Mouse (Mus musculus) liver, postnatal 0 days (tissue): ENCODE results near the gene Pafah1b3. TPM values are rescaled to one million over a fixed set of nuclear protein-coding genes. Genes with fewer than 3 reads are reported as not detected.
A peak's percentile ranks its signal among the peaks of the same experiment; 100 is the strongest.

Source experiments
- ATAC-seq: fragments of 200-750 bp; cut with Nextera tagmentation; 2 replicates; pipeline ENCODE4 v1.8.0; 2017; ENCODE audit warnings: mild to moderate bottlenecking, moderate library complexity
- DNase-seq: peaks from one replicate; pipeline ENCODE4 v3.0.0-alpha.2; 2016
- H3K27ac ChIP-seq: fragments of 300-500 bp; sonication (generic); 2 replicates; pipeline ENCODE4 v1.5.1; 2014; ENCODE audit warnings: antibody characterized with exemption, moderate library complexity, mild to moderate bottlenecking, low read depth
- H3K27me3 ChIP-seq: fragments of 300-500 bp; sonication (generic); 2 replicates; pipeline ENCODE4 v1.6.1; 2014; ENCODE audit warnings: low read length, control low read depth, mixed read lengths; ENCODE audit not compliant: insufficient read depth
- H3K36me3 ChIP-seq: fragments of 300-500 bp; sonication (generic); replicated peaks from 2 replicates; pipeline ENCODE4 v1.6.1; 2014; ENCODE audit warnings: mild to moderate bottlenecking, control low read depth, low read length, moderate library complexity, mixed read lengths; ENCODE audit not compliant: insufficient read depth
- H3K4me1 ChIP-seq: fragments of 300-500 bp; sonication (generic); 2 replicates; pipeline ENCODE4 v1.6.1; 2014; ENCODE audit warnings: antibody characterized with exemption, mild to moderate bottlenecking, control low read depth; ENCODE audit not compliant: insufficient read depth
- H3K4me2 ChIP-seq: fragments of 300-500 bp; sonication (generic); 2 replicates; pipeline ENCODE4 v1.6.1; 2014; ENCODE audit warnings: low read depth, mild to moderate bottlenecking, low read length, moderate library complexity, mixed read lengths
- H3K4me3 ChIP-seq: fragments of 300-500 bp; sonication (generic); 2 replicates; pipeline ENCODE4 v1.5.1; 2014; ENCODE audit warnings: low read depth, low read length
- H3K9ac ChIP-seq: fragments of 300-500 bp; sonication (generic); replicated peaks from 2 replicates; pipeline ENCODE4 v1.6.1; 2014; ENCODE audit warnings: mild to moderate bottlenecking, moderate library complexity
- H3K9me3 ChIP-seq: fragments of 300-500 bp; sonication (generic); 2 replicates; pipeline ENCODE4 v1.6.1; 2016; ENCODE audit warnings: mild to moderate bottlenecking, control low read depth, low read length, mixed read lengths
- CTCF ChIP-seq: sonication (generic); IDR thresholded peaks from 2 replicates; pipeline ENCODE4 v1.5.1; 2016; ENCODE audit warnings: antibody characterized with exemption, low read depth
- EP300 ChIP-seq: IDR thresholded peaks from 2 replicates; pipeline ENCODE4 v1.6.1; 2016; ENCODE audit warnings: antibody characterized with exemption, low read depth, mild to moderate bottlenecking
- whole genome bisulfite sequencing: fragments of 180-500 bp; shearing (Covaris S2); extraction: QIAGEN DNeasy Blood & Tissue Kit; methylation state at CpG from one replicate; pipeline ENCODE4 v1.1.7; 2014; ENCODE audit not compliant: insufficient replicate concordance; 5-methylcytosine and 5-hydroxymethylcytosine counted together
- polyA plus RNA-seq: library from polyadenylated mRNA; unstranded; fragments of >200 nt; fragmentation: Nextera tagmentation; extraction: Ambion mirVana; gene quantifications from 2 replicates; pipeline ENCODE4 v1.2.1, GENCODE M21; 2015

The Pafah1b3 gene
- polyA plus RNA-seq, 1 experiment from 2014 or later, result 25.4 TPM

DNA sequence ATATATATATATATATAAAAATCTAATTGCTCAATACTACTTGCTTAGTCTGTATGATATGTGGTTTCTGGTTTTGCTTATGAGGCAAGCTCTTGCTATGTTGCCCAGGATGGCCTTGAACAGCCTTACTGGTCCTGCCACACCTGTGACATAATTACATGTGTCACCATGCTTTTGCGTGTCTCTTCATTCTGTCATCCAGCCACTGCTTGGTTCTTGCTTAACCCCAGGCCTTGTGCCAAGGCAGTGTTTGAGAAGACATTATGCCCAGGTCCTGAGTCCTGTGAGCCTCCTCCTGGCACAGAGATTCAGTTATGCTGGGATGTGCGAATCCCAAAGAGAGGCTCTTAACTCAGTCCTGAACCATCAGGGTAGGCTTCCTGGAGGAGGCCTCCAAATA lies 25.4 kb upstream of the Pafah1b3 start:
- DNase-seq (no peak), ATAC-seq (peak; percentile 21; the same call in 1 of the 2 replicates)
- Histone ChIP-seq H3K4me1 (no peaks in the 10 kb centered on the region), H3K27me3 (no peaks in the 10 kb centered on the region), H3K4me3 (no peak overlapping the region), H3K9me3 (no peaks in the 10 kb centered on the region), H3K27ac (no peak overlapping the region), H3K36me3 (no peaks in the 10 kb centered on the region), H3K4me2 (no peak overlapping the region), H3K9ac (no peak overlapping the region)
- no peak for TF ChIP-seq EP300
- no peak for TF ChIP-seq CTCF
- 75% methylated on average over 2 of the region's 2 CpGs for WGBS

DNA sequence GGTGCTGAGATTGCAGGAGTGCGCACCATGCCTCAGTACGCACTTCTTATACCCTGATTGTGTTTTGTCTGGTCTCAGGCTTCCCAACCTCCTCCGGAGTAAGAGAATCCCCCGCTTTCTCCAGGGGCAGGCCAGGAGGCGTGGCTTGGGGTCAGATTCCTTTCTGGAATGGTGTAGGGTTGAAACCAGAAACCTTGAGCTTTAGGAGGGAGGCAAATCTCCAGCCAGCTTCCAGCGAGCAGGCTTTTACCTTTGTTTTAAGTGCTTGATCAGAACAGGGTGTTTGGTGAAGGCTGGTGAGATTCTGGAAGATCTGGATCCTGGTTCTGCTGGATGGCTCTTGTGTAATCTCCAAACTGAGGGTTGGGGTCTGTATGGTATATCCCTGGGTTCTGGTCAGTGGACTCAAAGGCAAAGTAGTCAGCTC lies 24.3 kb upstream of the Pafah1b3 start:
- 57% methylated on average over 6 of the region's 6 CpGs for WGBS
- peaks cover 3% of the 10 kb centered on the region for H3K4me1 ChIP-seq
- ATAC-seq, result no peak

DNA sequence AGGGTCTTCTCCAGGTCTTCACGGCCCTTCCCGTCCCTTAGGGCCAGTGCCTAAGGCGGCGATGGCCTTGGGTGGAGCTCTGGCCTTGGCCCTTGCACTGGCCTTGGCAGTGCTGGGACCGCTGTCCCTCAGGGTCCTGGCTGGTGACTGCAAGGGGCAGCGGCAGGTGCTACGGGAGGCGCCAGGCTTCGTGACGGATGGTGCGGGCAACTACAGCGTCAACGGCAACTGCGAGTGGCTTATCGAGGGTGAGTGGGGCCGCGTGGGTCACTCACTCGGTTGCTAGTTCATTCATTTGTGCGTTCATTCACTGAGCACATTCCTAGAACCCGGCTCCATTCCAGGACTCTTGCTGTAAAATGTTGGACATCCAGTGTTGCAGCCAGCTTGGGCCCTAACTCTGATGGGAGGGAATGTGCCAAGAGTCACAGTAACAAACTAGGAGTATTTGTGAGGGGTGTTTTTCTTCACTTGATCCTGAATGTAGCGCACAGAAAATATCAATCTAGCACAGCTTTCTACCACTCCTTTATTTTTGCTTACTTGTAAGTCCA lies 19.7 kb upstream of the Pafah1b3 start:
- DNase-seq, result no peak
- Histone ChIP-seq H3K27ac (no peak overlapping the region), H3K9me3 (no peaks in the 10 kb centered on the region), H3K9ac (peak overlapping the region; percentile 58), H3K27me3 (peaks cover 43% of the 10 kb centered on the region), H3K4me1 (peaks cover 19% of the 10 kb centered on the region), H3K4me2 (peak overlapping the region; percentile 84), H3K4me3 (peak overlapping the region; percentile 52), H3K36me3 (no peaks in the 10 kb centered on the region)
- TF ChIP-seq EP300 (no peak), CTCF (no peak)
- ATAC-seq, result no peak
- WGBS, result 27% methylated on average over 21 of the region's 21 CpGs

More for the DNA sequence above, 24.3 kb upstream of the Pafah1b3 start:
- no peaks in the 10 kb centered on the region for H3K36me3 ChIP-seq
- H3K9me3 ChIP-seq, result no peaks in the 10 kb centered on the region
- H3K4me2 ChIP-seq, result no peak overlapping the region
- DNase-seq, result no peak
- H3K9ac ChIP-seq, result no peak overlapping the region
- H3K27ac ChIP-seq, result no peak overlapping the region
- H3K4me3 ChIP-seq, result no peak overlapping the region
- TF ChIP-seq EP300, result no peak
- no peak for TF ChIP-seq CTCF
- no peaks in the 10 kb centered on the region for H3K27me3 ChIP-seq

DNA sequence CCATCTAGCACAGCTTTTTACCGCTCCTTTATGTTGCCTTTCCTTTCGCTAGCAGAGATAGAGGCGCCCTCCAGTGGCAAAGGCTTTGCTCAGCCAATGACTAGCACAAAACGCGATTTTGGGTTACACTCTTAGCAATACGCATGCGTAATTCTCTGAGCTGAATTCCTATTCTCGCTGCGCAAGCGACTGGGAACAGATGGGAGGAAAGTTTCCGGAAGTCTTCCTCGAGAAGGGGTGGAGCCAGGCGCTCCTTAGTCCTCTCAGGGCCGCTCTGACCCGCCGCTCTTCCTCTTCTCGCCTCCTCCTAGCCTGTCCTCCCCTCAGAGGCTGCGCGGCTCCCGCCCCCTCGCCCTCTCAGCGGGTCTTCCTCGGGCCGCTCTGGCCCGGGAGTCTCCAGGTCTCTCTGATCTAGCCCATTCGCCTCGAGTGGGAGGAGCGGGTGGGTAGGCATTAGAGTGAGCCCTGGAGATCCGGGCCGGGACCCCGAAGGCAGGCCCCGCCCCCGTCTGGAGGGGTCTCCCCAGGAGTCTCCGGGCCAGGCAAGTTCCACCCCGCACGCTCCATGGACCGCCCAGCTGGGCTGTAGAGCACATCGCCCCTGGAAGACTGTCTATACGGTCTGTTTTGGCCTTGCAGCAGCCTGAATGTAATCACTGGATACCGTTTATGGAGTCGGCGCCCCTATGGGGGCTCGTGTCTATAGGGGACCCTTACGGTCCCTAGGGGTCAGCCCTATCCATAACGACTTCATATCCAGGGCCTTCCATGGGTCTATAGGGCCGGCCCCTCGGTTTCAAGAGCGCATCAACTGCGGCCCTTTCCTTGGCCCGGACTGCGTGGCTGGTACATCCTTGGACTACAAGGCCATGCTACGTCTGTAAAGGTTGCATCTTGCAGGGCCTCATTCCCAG lies 19.0 kb upstream of the Pafah1b3 start, which contains the start of gene Megf8:
TSS of gene Megf8 (plus strand) at position 633 of the 914 bp plus-strand sequence.
- DNase-seq, result peak; percentile 88
- peak within 1 kb of the TSS; percentile 31; the same call in 1 of the 2 replicates for H3K27ac ChIP-seq
- H3K9me3 ChIP-seq, result no peaks in the 10 kb centered on the region
- no peaks in the 10 kb centered on the region for H3K36me3 ChIP-seq
- peaks cover 19% of the 10 kb centered on the region for H3K4me1 ChIP-seq
- peak within 1 kb of the TSS; percentile 84 for H3K4me2 ChIP-seq
- 3% methylated on average over 52 of the region's 52 CpGs for WGBS
- ATAC-seq, result peak; percentile 89
- H3K27me3 ChIP-seq, result peaks cover 48% of the 10 kb centered on the region
- H3K4me3 ChIP-seq, result peak within 1 kb of the TSS; percentile 52
- H3K9ac ChIP-seq, result peak within 1 kb of the TSS; percentile 58
- TF ChIP-seq EP300 (0 out of 2 replicates have a peak, but pooled peaks have one; percentile 21), CTCF (peak; percentile 92)

DNA sequence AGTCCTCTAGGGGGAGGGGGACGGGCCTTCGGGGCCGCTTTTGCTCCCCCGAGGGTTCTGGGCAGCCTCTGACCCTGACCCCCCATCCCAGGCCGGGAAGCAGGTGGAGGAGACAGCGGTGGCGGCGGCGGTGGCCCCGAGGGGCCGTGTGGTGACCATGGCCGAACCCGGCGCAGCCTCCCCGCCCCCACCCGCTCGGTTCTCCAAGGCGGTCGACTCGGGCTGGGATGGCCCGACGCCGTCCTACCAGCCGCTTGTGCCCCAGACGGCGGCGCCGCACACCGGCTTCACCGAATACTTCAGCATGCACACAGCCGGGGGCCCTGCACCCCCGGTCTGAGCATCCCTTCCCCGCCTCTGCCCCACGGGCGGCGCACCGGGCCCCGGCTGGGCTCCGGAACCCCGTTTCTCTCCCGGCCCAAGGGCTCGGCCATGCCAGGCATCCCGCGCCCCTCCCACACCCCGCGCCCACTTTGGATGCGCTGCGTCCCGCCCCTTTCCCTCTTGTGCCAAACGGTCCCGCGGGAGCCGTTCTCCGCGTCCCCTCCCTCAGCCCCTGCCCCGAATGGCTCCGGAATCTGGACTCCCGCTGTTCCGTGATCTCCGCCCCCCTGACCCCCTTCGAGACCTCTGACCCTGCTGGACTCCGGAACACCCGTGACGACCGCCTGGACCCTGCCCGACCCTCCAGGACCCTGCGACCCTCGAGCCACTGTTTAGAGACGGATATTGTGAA lies 17.7 kb upstream of the Pafah1b3 start:
- TF ChIP-seq CTCF (no peak), EP300 (no peak)
- DNase-seq (no peak), ATAC-seq (no peak)
- Histone ChIP-seq H3K4me2 (peak overlapping the region; percentile 84), H3K9ac (no peak overlapping the region), H3K27me3 (peaks cover 50% of the 10 kb centered on the region), H3K4me3 (peak overlapping the region; percentile 52), H3K27ac (no peak overlapping the region), H3K36me3 (no peaks in the 10 kb centered on the region), H3K4me1 (peaks cover 19% of the 10 kb centered on the region), H3K9me3 (no peaks in the 10 kb centered on the region)
- 2% methylated on average over 60 of the region's 69 CpGs for WGBS
